Mouse (Mus musculus) lung, embryonic 16.5 days (tissue): ENCODE results near the gene Pla2g4f. TPM values are rescaled to one million over a fixed set of nuclear protein-coding genes. Genes with fewer than 3 reads are reported as not detected.
A peak's percentile ranks its signal among the peaks of the same experiment; 100 is the strongest.

ENCODE experiments used
- ATAC-seq: fragments of 200-750 bp; cut with Nextera tagmentation; 2 replicates; pipeline ENCODE4 v1.8.0; 2017; ENCODE audit warnings: low read depth, mild to moderate bottlenecking, moderate library complexity
- H3K27ac ChIP-seq: fragments of 300-500 bp; sonication (generic); 2 replicates; pipeline ENCODE4 v1.5.1; 2014; ENCODE audit warnings: mild to moderate bottlenecking, control low read depth, low read length
- H3K27me3 ChIP-seq: fragments of 300-500 bp; sonication (generic); 2 replicates; pipeline ENCODE4 v1.6.1; 2014; ENCODE audit warnings: low read depth, low read length, mixed read lengths; ENCODE audit not compliant: control insufficient read depth, insufficient read depth
- H3K36me3 ChIP-seq: fragments of 300-500 bp; sonication (generic); 2 replicates; pipeline ENCODE4 v1.6.1; 2014; ENCODE audit warnings: low read length; ENCODE audit not compliant: control insufficient read depth, insufficient read depth
- H3K4me1 ChIP-seq: fragments of 300-500 bp; sonication (generic); replicated peaks from 2 replicates; pipeline ENCODE4 v1.6.1; 2014; ENCODE audit warnings: low read length, mixed read lengths; ENCODE audit not compliant: control insufficient read depth, insufficient read depth
- H3K4me2 ChIP-seq: fragments of 300-500 bp; sonication (generic); 2 replicates; pipeline ENCODE4 v1.6.1; 2014; ENCODE audit warnings: low read depth, low read length, control low read depth
- H3K4me3 ChIP-seq: fragments of 300-500 bp; sonication (generic); 2 replicates; pipeline ENCODE4 v1.5.1; 2014; ENCODE audit warnings: mild to moderate bottlenecking, low read length, control low read depth
- H3K9ac ChIP-seq: fragments of 300-500 bp; sonication (generic); 2 replicates; pipeline ENCODE4 v1.6.1; 2014; ENCODE audit warnings: low read length, control low read depth
- H3K9me3 ChIP-seq: fragments of 300-500 bp; sonication (generic); 2 replicates; pipeline ENCODE4 v1.6.1; 2016; ENCODE audit warnings: low read length; ENCODE audit not compliant: control insufficient read depth
- WGBS: fragments of 180-500 bp; shearing (Covaris S2); extraction: QIAGEN DNeasy Blood & Tissue Kit; methylation state at CpG from one replicate; pipeline ENCODE4 v1.1.7; 2014; 5-methylcytosine and 5-hydroxymethylcytosine counted together
- polyA plus RNA-seq: library from polyadenylated mRNA; unstranded; fragments of >200 nt; fragmentation: Nextera tagmentation; extraction: Ambion mirVana; gene quantifications from 2 replicates; pipeline ENCODE4 v1.2.1, GENCODE M21; 2015

Gene Pla2g4f
- polyA plus RNA-seq = 1.1 and 1.9 TPM in 2 replicates

GRCm38 (mm10) chr2:120313976-120314375 is at the start of gene Pla2g4f:
Pla2g4f (minus strand) TSS chr2:120314165.
- Histone ChIP-seq H3K4me2 (no peak within 1 kb of the TSS; the same call in 1 of the 2 replicates), H3K27me3 (no peaks in the 10 kb centered on the region), H3K4me3 (no peak within 1 kb of the TSS), H3K4me1 (0 out of 2 replicates have a peak, but pooled peaks cover 4% of the 10 kb centered on the region), H3K9me3 (no peaks in the 10 kb centered on the region), H3K9ac (no peak within 1 kb of the TSS), H3K27ac (peak within 1 kb of the TSS; percentile 55), H3K36me3 (peaks cover 15% of the 10 kb centered on the region)
- 31% methylated on average over 3 of the region's 3 CpGs for WGBS
- peak; percentile 92 for ATAC-seq

DNA sequence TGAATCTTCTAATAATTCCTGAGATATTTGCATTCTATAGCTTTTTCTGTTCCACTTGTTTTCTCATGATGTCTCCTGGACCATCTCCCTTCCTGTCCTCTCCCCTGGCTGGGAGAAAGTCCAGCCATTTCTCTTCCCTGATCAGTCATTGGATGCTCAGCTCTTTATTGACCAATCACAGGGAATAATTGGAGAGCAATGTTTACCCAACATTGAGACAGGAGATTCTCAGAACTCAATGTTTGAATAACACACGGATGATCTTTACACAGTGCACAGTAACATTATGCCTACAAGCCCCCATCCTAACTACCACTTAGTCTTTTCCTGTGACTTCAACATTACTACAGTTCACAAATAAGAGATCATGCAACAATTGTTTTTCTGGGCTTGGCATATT is 46.5 kb upstream of the Pla2g4f start:
- no peak for ATAC-seq
- no peaks in the 10 kb centered on the region for H3K27me3 ChIP-seq
- no peak overlapping the region for H3K4me3 ChIP-seq
- no peak overlapping the region for H3K27ac ChIP-seq
- no peak overlapping the region for H3K9ac ChIP-seq
- no peaks in the 10 kb centered on the region for H3K9me3 ChIP-seq
- H3K36me3 ChIP-seq = peaks cover 35% of the 10 kb centered on the region
- WGBS = 50% methylated on average over 1 of the region's 1 CpGs
- no peak overlapping the region for H3K4me2 ChIP-seq
- H3K4me1 ChIP-seq = no peaks in the 10 kb centered on the region

GRCm38 (mm10) chr2:120352682-120353646 is 39.0 kb upstream of the Pla2g4f start, which contains the start of gene Vps39:
Vps39 (minus strand) TSS chr2:120353137.
- H3K4me3 ChIP-seq = peak within 1 kb of the TSS; percentile 98
- WGBS = 12% methylated on average over 44 of the region's 44 CpGs
- peak within 1 kb of the TSS; percentile 61; the same call in 1 of the 2 replicates for H3K27ac ChIP-seq
- H3K4me1 ChIP-seq = peaks cover 13% of the 10 kb centered on the region
- ATAC-seq = peak; percentile 98
- H3K9ac ChIP-seq = peak within 1 kb of the TSS; percentile 94
- H3K27me3 ChIP-seq = no peaks in the 10 kb centered on the region
- H3K9me3 ChIP-seq = no peaks in the 10 kb centered on the region
- H3K36me3 ChIP-seq = peaks cover 17% of the 10 kb centered on the region
- H3K4me2 ChIP-seq = peak within 1 kb of the TSS; percentile 79

GRCm38 (mm10) chr2:120351321-120351720 is 37.4 kb upstream of the Pla2g4f start:
- 50% methylated on average over 5 of the region's 5 CpGs for WGBS
- Histone ChIP-seq H3K36me3 (peaks cover 19% of the 10 kb centered on the region), H3K9ac (no peak overlapping the region), H3K27ac (no peak overlapping the region), H3K9me3 (no peaks in the 10 kb centered on the region), H3K4me2 (no peak overlapping the region), H3K4me1 (peaks cover 13% of the 10 kb centered on the region), H3K4me3 (no peak overlapping the region), H3K27me3 (no peaks in the 10 kb centered on the region)
- no peak for ATAC-seq

DNA sequence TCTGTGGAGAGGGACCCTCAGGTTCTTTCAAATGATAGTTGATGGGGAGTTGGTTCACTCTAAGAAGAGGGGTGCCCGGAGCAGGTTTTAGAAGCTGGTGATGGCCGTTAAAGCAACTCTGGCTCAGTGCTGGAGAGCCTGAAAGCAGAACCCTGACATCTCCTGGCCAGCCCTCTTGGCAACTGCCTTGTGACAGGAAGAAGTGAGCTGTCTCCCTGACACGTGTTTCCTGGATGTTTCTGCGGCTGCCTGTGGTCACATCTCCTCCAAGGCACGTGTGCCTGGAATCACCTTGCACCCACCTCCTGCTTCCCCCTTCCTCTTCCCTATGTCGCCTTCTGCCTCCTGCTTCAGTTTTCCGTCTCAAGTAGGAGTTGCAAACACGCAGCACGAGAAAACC is 34.2 kb upstream of the Pla2g4f start:
- H3K9ac ChIP-seq = no peak overlapping the region
- H3K4me3 ChIP-seq = no peak overlapping the region
- 71% methylated on average over 9 of the region's 9 CpGs for WGBS
- no peaks in the 10 kb centered on the region for H3K27me3 ChIP-seq
- no peak overlapping the region for H3K27ac ChIP-seq
- H3K36me3 ChIP-seq = peaks cover 10% of the 10 kb centered on the region
- no peak overlapping the region for H3K4me2 ChIP-seq
- peaks cover 13% of the 10 kb centered on the region for H3K4me1 ChIP-seq
- no peak for ATAC-seq
- no peaks in the 10 kb centered on the region for H3K9me3 ChIP-seq

- ATAC-seq = no peak
- H3K36me3 ChIP-seq = peaks cover 18% of the 10 kb centered on the region
- no peak overlapping the region for H3K9ac ChIP-seq
- no peaks in the 10 kb centered on the region for H3K9me3 ChIP-seq
- no peaks in the 10 kb centered on the region for H3K27me3 ChIP-seq
- H3K4me1 ChIP-seq = no peaks in the 10 kb centered on the region
- no peak overlapping the region for H3K4me2 ChIP-seq
- no peak overlapping the region for H3K4me3 ChIP-seq
- H3K27ac ChIP-seq = no peak overlapping the region
- WGBS = 93% methylated on average over 1 of the region's 1 CpGs
Observed at GRCm38 (mm10) chr2:120341741-120342140, 27.8 kb upstream of the Pla2g4f start.

GRCm38 (mm10) chr2:120337886-120338285 is 23.9 kb upstream of the Pla2g4f start:
- H3K36me3 ChIP-seq = peaks cover 16% of the 10 kb centered on the region
- WGBS = 48% methylated on average over 2 of the region's 2 CpGs
- no peak for ATAC-seq
- H3K27ac ChIP-seq = no peak overlapping the region
- no peak overlapping the region for H3K4me2 ChIP-seq
- no peak overlapping the region for H3K4me3 ChIP-seq
- no peaks in the 10 kb centered on the region for H3K9me3 ChIP-seq
- no peaks in the 10 kb centered on the region for H3K27me3 ChIP-seq
- H3K4me1 ChIP-seq = no peaks in the 10 kb centered on the region
- H3K9ac ChIP-seq = no peak overlapping the region

GRCm38 (mm10) chr2:120331575-120331974 is 17.6 kb upstream of the Pla2g4f start:
- Histone ChIP-seq H3K27ac (no peak overlapping the region), H3K27me3 (no peaks in the 10 kb centered on the region), H3K4me2 (no peak overlapping the region), H3K36me3 (peaks cover 19% of the 10 kb centered on the region), H3K9me3 (no peaks in the 10 kb centered on the region), H3K9ac (no peak overlapping the region), H3K4me3 (no peak overlapping the region), H3K4me1 (no peaks in the 10 kb centered on the region)
- ATAC-seq = no peak
- WGBS = 85% methylated on average over 4 of the region's 4 CpGs

DNA sequence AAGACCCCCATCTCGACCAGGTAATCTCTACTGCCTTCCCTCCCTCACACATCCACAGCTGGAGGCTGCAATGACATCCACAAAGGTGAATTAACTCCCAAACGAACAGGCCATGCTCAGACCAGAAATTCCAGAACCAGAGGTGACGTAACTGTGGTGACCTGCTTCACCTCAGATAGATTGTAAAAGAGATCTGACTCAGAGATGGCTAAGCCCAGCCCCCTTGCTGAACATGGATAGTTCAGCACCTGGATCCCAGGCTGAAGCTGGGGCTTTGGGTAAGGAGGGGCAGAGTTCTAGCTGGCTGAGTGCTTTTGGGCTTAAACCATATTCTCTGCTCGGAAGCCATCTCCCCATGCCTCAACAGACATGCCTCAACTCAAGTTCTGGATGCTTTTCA is 1.1 kb upstream of the Pla2g4f start:
- H3K9me3 ChIP-seq = no peaks in the 10 kb centered on the region
- no peak for ATAC-seq
- H3K4me3 ChIP-seq = no peak overlapping the region
- no peak overlapping the region for H3K4me2 ChIP-seq
- no peak overlapping the region for H3K9ac ChIP-seq
- peaks cover 17% of the 10 kb centered on the region for H3K36me3 ChIP-seq
- WGBS = 65% methylated on average over 4 of the region's 4 CpGs
- 0 out of 2 replicates have a peak, but pooled peaks cover 4% of the 10 kb centered on the region for H3K4me1 ChIP-seq
- H3K27ac ChIP-seq = no peak overlapping the region
- no peaks in the 10 kb centered on the region for H3K27me3 ChIP-seq
